Mouse (Mus musculus): ENCODE data around the gene Fuom.

DNA sequence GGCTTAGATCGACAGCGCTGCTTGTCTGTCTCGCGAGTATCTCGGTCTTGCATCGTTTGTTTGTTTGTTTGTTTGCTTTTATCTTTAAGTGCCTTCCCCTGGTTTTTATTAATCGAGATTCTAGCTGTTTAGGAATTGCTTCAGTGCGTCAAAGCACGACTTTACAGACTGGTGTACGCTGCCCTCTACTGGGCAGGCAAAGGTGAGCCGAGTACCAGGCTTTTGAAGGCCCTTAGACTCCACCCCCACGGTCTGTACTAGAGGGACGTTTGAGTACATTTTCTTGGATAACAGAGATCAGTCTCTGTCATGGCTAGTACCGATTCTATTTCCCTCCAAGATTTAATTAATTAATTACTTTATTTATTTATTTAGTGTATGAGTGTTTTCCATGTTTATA lies 39.1 kb upstream of the Fuom start:
- peak; percentile 91 for TF ChIP-seq CTCF (conservative IDR thresholded peaks at IDR 0.05; ENCODE audit: insufficient read depth, insufficient read length, low read depth, low read length)
- no peak for TF ChIP-seq POLR2A (IDR thresholded peaks at IDR 0.05; ENCODE audit: low read depth, low read length)
